Mouse (Mus musculus) small intestine, adult 2 months (tissue): Measurements from ENCODE around the gene Hsd3b2. TPM values are rescaled to one million over a fixed set of nuclear protein-coding genes. Genes with fewer than 3 reads are reported as not detected.
"Not testable (repeated sequence)": the region's sequence is repeated elsewhere in the genome, so short reads cannot be mapped to it uniquely, and the experiment has no call there.

ENCODE experiments used
- H3K27ac ChIP-seq: fragments of 200-500 bp; 2 replicates; pipeline ENCODE4 v1.5.1; 2012; ENCODE audit warnings: low read depth, low read length, control low read depth, inconsistent platforms; ENCODE audit not compliant: insufficient read depth
- H3K27me3 ChIP-seq: fragments of 200-500 bp; 2 replicates; pipeline ENCODE4 v1.6.1; 2012; ENCODE audit warnings: mild to moderate bottlenecking, moderate library complexity, low read length, inconsistent platforms; ENCODE audit not compliant: control insufficient read depth, insufficient read depth
- H3K36me3 ChIP-seq: fragments of 200-500 bp; 2 replicates; pipeline ENCODE4 v1.6.1; 2012; ENCODE audit warnings: mild to moderate bottlenecking, low read length, control low read depth, inconsistent platforms; ENCODE audit not compliant: control insufficient read depth, insufficient read depth
- H3K4me1 ChIP-seq: fragments of 200-500 bp; 2 replicates; pipeline ENCODE4 v1.6.1; 2012; ENCODE audit warnings: low read length, inconsistent platforms, mixed read lengths; ENCODE audit not compliant: control insufficient read depth, insufficient read depth, insufficient read length
- H3K4me3 ChIP-seq: fragments of 200-500 bp; 2 replicates; pipeline ENCODE4 v1.5.1; 2012; ENCODE audit warnings: low read depth, mild to moderate bottlenecking, control low read depth, inconsistent platforms, low read length, moderate library complexity
- CTCF ChIP-seq: fragments of 200-500 bp; IDR thresholded peaks from 2 replicates; pipeline ENCODE4 v1.5.1; 2012; ENCODE audit warnings: low read depth, mild to moderate bottlenecking, control low read depth, inconsistent platforms, low read length, moderate library complexity, mixed read lengths; ENCODE audit not compliant: insufficient replicate concordance, insufficient read length; ENCODE audit errors: extremely low read depth
- POLR2A ChIP-seq: fragments of 200-500 bp; IDR thresholded peaks from 2 replicates; pipeline ENCODE4 v1.6.1; 2012; ENCODE audit warnings: low read depth, mild to moderate bottlenecking, control low read depth, inconsistent platforms, low read length, moderate library complexity
- WGBS: fragments of 180-500 bp; shearing (Covaris S2); methylation state at CpG from one replicate; pipeline ENCODE4 v1.1.7; 2018; 5-methylcytosine and 5-hydroxymethylcytosine counted together
- polyA plus RNA-seq: library from polyadenylated mRNA; depleted of rRNA; stranded (reverse); fragments of >200 nt; gene quantifications from 2 replicates; pipeline ENCODE4 v1.2.3, GENCODE M21; 2012; rRNA removed

Gene Hsd3b2
- polyA plus RNA-seq = 0.09 and 0.14 TPM in 2 replicates

DNA sequence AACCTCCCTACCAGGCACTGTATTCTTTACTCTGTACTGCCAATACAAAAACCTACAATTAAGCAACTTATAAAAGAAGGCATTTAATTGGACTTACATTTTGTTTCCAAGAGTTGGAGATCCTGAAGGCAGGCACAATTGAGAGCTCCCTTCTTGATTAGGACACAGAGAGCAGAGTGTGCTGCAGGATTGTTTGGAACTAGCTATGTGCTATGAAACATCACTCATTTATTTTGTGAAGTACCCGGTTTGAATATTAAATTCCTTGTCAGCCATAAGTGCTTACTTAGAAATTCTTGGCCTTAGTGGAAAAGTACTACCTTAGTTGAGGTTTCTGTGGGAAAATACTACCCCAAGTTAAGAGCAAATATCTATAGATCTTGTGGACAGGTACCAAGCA is at the start of gene Hsd3b2:
Gene Hsd3b2, minus strand, starts transcription at position 168 of the 400 bp plus-strand sequence.
- Histone ChIP-seq H3K27me3 (no peaks in the 10 kb centered on the region), H3K4me3 (no peak within 1 kb of the TSS), H3K27ac (no peak within 1 kb of the TSS), H3K36me3 (no peaks in the 10 kb centered on the region), H3K4me1 (no peaks in the 10 kb centered on the region)
- WGBS = 83% methylated on average over 1 of the region's 1 CpGs
- no peak for TF ChIP-seq POLR2A

DNA sequence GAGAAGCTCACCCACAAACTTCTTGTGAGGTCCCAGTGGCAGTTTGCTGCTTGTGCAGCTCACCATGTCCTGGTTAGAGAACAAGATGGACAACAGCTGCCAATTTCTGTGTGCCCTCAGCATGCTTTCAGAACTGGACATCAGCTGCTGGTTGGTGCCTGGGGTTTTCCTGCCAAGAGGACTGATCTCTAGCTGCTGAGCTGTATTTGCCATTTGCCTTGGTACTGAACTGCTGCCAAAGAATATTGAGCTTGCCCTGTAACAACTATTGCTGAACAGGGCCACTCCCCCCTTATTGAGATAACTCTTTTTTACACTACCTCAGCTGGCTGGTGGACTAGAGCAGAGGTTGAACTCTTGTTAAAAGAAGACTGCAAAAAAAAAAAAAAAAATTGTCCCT is 39.8 kb upstream of the Hsd3b2 start:
- Histone ChIP-seq H3K4me1 (peaks cover 6% of the 10 kb centered on the region; the same call in 1 of the 2 replicates), H3K27ac (peak overlapping the region; percentile 39), H3K27me3 (no peaks in the 10 kb centered on the region), H3K36me3 (no peaks in the 10 kb centered on the region), H3K4me3 (no peak overlapping the region)
- TF ChIP-seq POLR2A = no peak
- no peak for TF ChIP-seq CTCF

DNA sequence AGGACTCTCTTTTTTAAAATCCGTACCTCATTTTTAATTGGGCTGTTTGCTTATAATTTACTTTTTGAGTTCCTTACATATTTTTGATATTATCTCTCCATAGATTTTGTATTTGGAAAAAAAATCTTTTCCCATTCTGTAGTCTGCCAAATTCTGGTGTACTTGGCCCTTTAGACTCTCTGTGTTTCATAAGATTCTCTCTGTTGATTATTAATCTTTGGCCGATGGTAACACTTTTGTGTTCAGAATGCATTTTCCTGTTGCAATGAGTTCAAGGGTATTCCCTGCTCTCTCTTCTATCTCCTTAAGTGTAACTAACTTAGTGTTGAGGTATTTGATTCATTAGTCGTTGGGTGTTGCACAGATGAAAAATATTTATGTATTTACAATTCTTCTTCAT is 32.5 kb upstream of the Hsd3b2 start:
- no peak for TF ChIP-seq CTCF
- TF ChIP-seq POLR2A = no peak
- H3K4me3 ChIP-seq = no peak overlapping the region
- H3K4me1 ChIP-seq = no peaks in the 10 kb centered on the region
- H3K27me3 ChIP-seq = no peaks in the 10 kb centered on the region
- 48% methylated on average over 3 of the region's 3 CpGs for WGBS
- no peaks in the 10 kb centered on the region; the same call in 1 of the 2 replicates for H3K36me3 ChIP-seq
- no peak overlapping the region for H3K27ac ChIP-seq

DNA sequence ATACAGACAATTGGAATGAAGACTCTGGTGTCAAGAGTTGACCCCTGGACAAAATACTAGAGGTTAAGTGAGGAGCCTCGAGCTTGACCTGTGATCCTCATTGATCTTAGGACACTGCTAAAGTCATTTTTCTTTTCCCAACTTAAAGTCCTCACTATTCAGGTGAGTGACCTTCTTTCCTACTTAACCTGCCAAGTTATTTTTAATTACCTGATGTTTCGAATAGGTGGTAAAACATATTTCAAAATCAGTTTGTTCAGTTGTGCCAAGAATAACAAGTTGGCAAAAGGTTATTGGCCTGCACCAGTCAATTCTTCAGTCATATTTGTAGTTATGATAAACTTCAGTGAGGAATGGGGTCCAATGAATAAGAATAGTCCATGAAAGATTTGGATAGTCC is 27.8 kb upstream of the Hsd3b2 start:
- TF ChIP-seq POLR2A (no peak), CTCF (no peak)
- H3K36me3 ChIP-seq = peaks cover 2% of the 10 kb centered on the region; the same call in 1 of the 2 replicates
- no peak overlapping the region for H3K27ac ChIP-seq
- H3K27me3 ChIP-seq = no peaks in the 10 kb centered on the region
- H3K4me1 ChIP-seq = no peaks in the 10 kb centered on the region
- no peak overlapping the region for H3K4me3 ChIP-seq
- WGBS = 58% methylated on average over 2 of the region's 2 CpGs

DNA sequence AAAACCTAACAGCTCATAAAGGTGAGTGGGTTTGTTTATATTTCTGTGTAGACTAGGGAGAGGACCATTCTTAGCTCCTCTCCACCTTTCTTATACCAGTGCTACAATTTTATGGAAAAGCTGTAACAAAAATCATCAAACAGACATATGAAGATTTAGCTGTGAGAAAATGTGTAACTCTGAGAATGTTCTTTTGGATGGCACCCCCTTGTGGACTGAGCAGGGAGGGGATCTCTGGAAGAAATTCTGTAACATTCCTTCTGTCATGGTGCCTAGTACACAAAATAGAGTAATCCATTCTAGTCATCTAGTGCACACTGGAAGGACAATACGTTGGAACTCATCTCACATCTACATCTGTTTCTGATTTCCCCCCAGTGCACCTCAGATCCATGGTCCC is 16.7 kb upstream of the Hsd3b2 start:
- H3K36me3 ChIP-seq, H3K27ac ChIP-seq, H3K27me3 ChIP-seq, H3K4me1 ChIP-seq, H3K4me3 ChIP-seq: not testable (repeated sequence)
- WGBS = 48% methylated on average over 1 of the region's 1 CpGs

DNA sequence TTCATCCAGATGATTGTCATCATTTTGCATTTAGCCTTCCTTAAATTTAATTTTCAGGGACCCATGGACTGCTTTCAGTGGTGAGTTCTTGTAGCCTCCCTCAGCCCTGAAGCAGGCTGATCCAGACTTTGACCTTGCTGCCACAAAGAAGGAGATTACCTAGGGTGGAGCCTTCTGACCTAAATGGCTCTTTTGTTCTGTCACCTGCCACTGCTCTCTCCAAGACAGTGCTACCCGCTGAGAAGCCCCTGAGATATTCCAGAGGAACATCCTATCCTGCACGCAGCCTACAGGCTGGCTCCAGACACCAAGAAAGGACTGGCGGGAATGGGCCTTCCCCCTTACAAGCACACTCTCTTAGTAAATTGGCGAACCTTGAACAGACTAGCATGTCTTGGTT is 10.0 kb upstream of the Hsd3b2 start:
- no peak for TF ChIP-seq POLR2A
- TF ChIP-seq CTCF = no peak
- no peak overlapping the region for H3K4me3 ChIP-seq
- 26% methylated on average over 4 of the region's 4 CpGs for WGBS
- no peaks in the 10 kb centered on the region for H3K27me3 ChIP-seq
- no peaks in the 10 kb centered on the region for H3K36me3 ChIP-seq
- H3K27ac ChIP-seq = no peak overlapping the region
- H3K4me1 ChIP-seq = peaks cover 3% of the 10 kb centered on the region; the same call in 1 of the 2 replicates

DNA sequence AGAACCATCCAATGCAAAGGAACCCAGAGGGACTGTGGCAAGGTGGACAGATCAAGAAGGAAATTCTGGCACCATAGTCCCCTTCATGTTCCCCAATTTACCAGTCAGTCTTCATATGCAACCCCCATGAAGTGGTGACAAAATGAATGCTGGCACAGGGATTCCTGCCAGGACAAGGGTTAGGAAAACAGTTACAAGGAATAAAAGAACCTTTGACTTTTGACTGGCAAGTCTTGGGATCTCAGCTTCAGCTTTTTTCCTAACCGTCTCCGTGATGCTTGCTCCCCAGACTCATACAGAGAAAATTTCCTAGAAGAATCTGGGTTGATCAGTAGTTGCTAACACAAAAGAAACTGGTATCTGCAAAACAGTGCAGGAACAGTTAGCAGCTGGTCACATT is 9.4 kb upstream of the Hsd3b2 start:
- 34% methylated on average over 2 of the region's 2 CpGs for WGBS
- Histone ChIP-seq H3K4me1 (peaks cover 3% of the 10 kb centered on the region; the same call in 1 of the 2 replicates), H3K36me3 (no peaks in the 10 kb centered on the region), H3K4me3 (no peak overlapping the region), H3K27me3 (no peaks in the 10 kb centered on the region), H3K27ac (no peak overlapping the region)
- TF ChIP-seq POLR2A = no peak
- no peak for TF ChIP-seq CTCF

DNA sequence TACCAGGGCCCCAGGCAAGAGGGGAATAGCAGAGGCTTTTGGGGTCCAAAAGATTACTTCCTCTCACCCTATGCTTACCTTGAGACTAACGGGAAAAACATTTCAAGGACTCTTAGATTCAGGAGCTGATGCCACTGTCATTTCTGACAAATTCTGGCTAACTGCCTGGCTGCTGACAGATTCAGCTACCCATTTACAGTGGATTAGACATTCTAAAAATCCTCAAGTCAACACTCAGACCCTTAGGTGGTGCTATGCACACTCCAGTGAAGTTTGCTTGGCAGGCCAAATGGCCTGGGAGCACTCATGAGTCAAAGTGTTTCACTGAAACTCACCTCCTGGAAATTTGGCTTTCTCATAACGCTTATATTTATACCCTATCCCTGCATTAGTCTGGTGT is 1.9 kb upstream of the Hsd3b2 start:
- Histone ChIP-seq H3K4me1 (no peaks in the 10 kb centered on the region), H3K36me3 (no peaks in the 10 kb centered on the region), H3K27me3 (no peaks in the 10 kb centered on the region), H3K27ac (no peak overlapping the region), H3K4me3 (no peak overlapping the region)
- TF ChIP-seq POLR2A (no peak), CTCF (no peak)
- 95% methylated on average over 2 of the region's 2 CpGs for WGBS

DNA sequence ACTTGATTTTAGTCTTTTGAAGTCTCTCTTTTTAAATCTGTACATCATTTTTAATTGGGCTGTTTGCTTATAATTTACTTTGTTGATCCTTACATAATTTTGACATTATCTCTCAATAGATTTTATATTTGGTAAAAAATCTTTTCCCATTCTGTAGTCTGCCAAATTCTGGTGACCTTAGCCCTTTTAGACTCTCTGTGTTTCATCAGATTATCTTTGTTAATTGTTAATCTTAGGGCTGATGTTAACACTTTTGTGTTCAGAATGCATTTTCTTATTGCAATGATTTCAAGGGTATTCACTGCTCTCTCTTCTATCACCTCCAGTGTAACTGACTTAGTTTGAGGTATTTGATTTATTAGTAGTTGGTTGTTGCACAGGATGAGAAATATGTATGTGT is 3.6 kb downstream of the Hsd3b2 start:
- Histone ChIP-seq H3K36me3 (no peaks in the 10 kb centered on the region), H3K27me3 (no peaks in the 10 kb centered on the region), H3K4me1 (no peaks in the 10 kb centered on the region), H3K27ac (no peak overlapping the region), H3K4me3 (no peak overlapping the region)
- TF ChIP-seq CTCF (no peak), POLR2A (no peak)
